Comparison of ENCODE assay signal across 8 mouse cellular contexts in the genomic region with DNA sequence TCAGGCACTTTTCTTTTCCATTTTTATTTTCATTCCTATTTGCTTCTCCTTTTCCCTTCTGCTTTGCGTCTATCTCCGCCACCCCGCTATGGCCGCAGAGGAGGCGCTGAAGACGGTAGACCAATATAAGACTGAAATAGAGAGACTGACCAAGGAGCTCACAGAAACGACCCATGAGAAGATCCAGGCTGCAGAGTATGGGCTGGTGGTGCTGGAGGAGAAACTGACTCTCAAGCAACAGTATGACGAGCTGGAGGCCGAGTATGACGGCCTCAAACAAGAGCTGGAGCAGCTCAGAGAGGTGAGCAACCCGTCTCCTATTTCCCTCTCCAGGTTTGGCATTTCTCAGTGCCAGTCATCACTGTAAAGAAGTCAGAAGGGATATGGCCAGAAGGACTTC. TPM values are rescaled to one million over a fixed set of nuclear protein-coding genes. Genes with fewer than 3 reads are reported as not detected.
DNase-seq lines count a peak whose midpoint lies in the region; ATAC-seq lines count a peak whose summit lies in the region.

No protein-coding gene starts in this region.

- peak overlapping the region; percentile 55 for H3K9ac ChIP-seq in lung, embryonic 15.5 days
- H3K9ac ChIP-seq in embryonic facial prominence, embryonic 14.5 days (ENCODE audit: low read depth, low read length): peak overlapping the region; percentile 68
- H3K9ac ChIP-seq in hindbrain, embryonic 15.5 days: peak overlapping the region; percentile 85

- WGBS in lung, embryonic 15.5 days: under 1% methylated on average over 11 of the region's 11 CpGs
- 1% methylated on average over 11 of the region's 11 CpGs for WGBS in embryonic facial prominence, embryonic 14.5 days
- WGBS in hindbrain, embryonic 15.5 days: under 1% methylated on average over 11 of the region's 11 CpGs
- 1% methylated on average over 11 of the region's 11 CpGs for WGBS in limb, embryonic 10.5 days

- H3K4me3 ChIP-seq in lung, embryonic 15.5 days: peak overlapping the region; percentile 65
- H3K4me3 ChIP-seq in embryonic facial prominence, embryonic 14.5 days (ENCODE audit: low read depth, low read length): peak overlapping the region; percentile 67
- H3K4me3 ChIP-seq in hindbrain, embryonic 15.5 days: peak overlapping the region; percentile 86
- H3K4me3 ChIP-seq in limb, embryonic 10.5 days: peak overlapping the region; percentile 64

- H3K27me3 ChIP-seq in lung, embryonic 15.5 days: 0 out of 2 replicates have a peak, but pooled peaks cover 6% of the 10 kb centered on the region
- H3K27me3 ChIP-seq in embryonic facial prominence, embryonic 14.5 days (replicated peaks; ENCODE audit: control insufficient read depth, insufficient read depth, low read length): no peaks in the 10 kb centered on the region
- H3K27me3 ChIP-seq in hindbrain, embryonic 15.5 days: no peaks in the 10 kb centered on the region
- H3K27me3 ChIP-seq in limb, embryonic 10.5 days (ENCODE audit: low read depth, poor library complexity, severe bottlenecking): no peaks in the 10 kb centered on the region

- ATAC-seq in lung, embryonic 15.5 days (ENCODE audit: borderline replicate concordance, extremely low read depth, low FRiP score, low TSS enrichment): peak; percentile 41; the same call in 1 of the 2 replicates
- ATAC-seq in activated CD4-positive, CD25-positive, alpha-beta regulatory T cell, adult 4 months: peak; percentile 19
- ATAC-seq in embryonic facial prominence, embryonic 14.5 days (ENCODE audit: low read depth): peak; percentile 31
- peak; percentile 43 for ATAC-seq in hindbrain, embryonic 15.5 days (ENCODE audit: low FRiP score, low read depth)

- H3K27ac ChIP-seq in lung, embryonic 15.5 days: peak overlapping the region; percentile 63
- H3K27ac ChIP-seq in embryonic facial prominence, embryonic 14.5 days (replicated peaks; ENCODE audit: low read depth, low read length): no peak overlapping the region; the same call in 1 of the 2 replicates
- peak overlapping the region; percentile 93 for H3K27ac ChIP-seq in hindbrain, embryonic 15.5 days (replicated peaks)
- H3K27ac ChIP-seq in limb, embryonic 10.5 days: peak overlapping the region; percentile 75

- H3K9me3 ChIP-seq in lung, embryonic 15.5 days: no peaks in the 10 kb centered on the region
- no peaks in the 10 kb centered on the region for H3K9me3 ChIP-seq in embryonic facial prominence, embryonic 14.5 days (ENCODE audit: control insufficient read depth, low read length)
- no peaks in the 10 kb centered on the region for H3K9me3 ChIP-seq in hindbrain, embryonic 15.5 days
- H3K9me3 ChIP-seq in limb, embryonic 10.5 days (replicated peaks): no peaks in the 10 kb centered on the region

- no peak for DNase-seq in lung, postnatal 4 days
- DNase-seq in embryonic facial prominence, embryonic 14.5 days (ENCODE audit: low spot score): peak; percentile 2
- DNase-seq in limb, embryonic 10.5 days (ENCODE audit: low spot score): no peak
- peak; percentile 3 for DNase-seq in naive thymus-derived CD4-positive, alpha-beta T cell, adult 2 months (ENCODE audit: low read depth)
- DNase-seq in spleen, adult 12 weeks (ENCODE audit: low spot score): no peak

- no peaks in the 10 kb centered on the region for H3K4me1 ChIP-seq in lung, embryonic 15.5 days
- peaks cover 5% of the 10 kb centered on the region; the same call in 1 of the 2 replicates for H3K4me1 ChIP-seq in embryonic facial prominence, embryonic 14.5 days (ENCODE audit: control insufficient read depth, insufficient read depth, low read length)
- H3K4me1 ChIP-seq in hindbrain, embryonic 15.5 days (replicated peaks): peaks cover 15% of the 10 kb centered on the region
- H3K4me1 ChIP-seq in limb, embryonic 10.5 days: peaks cover 11% of the 10 kb centered on the region

- no peaks in the 10 kb centered on the region for H3K36me3 ChIP-seq in lung, embryonic 15.5 days
- H3K36me3 ChIP-seq in embryonic facial prominence, embryonic 14.5 days (ENCODE audit: control insufficient read depth, insufficient read depth, low read length): no peaks in the 10 kb centered on the region
- H3K36me3 ChIP-seq in hindbrain, embryonic 15.5 days: no peaks in the 10 kb centered on the region
- H3K36me3 ChIP-seq in limb, embryonic 10.5 days: no peaks in the 10 kb centered on the region

- H3K4me2 ChIP-seq in lung, embryonic 15.5 days: peak overlapping the region; percentile 88
- H3K4me2 ChIP-seq in embryonic facial prominence, embryonic 14.5 days (ENCODE audit: low read depth, low read length): peak overlapping the region; percentile 89
- peak overlapping the region; percentile 76 for H3K4me2 ChIP-seq in hindbrain, embryonic 15.5 days

RNA-seq across cellular contexts. Expression of a gene that starts 0.7 kb away (rescaled TPM):
- 6.9 and 7.7 TPM in 2 replicates for polyA plus RNA-seq in lung, embryonic 15.5 days (2015; fragmentation: Nextera tagmentation; extraction: Ambion mirVana)
- polyA plus RNA-seq in activated CD4-positive, CD25-positive, alpha-beta regulatory T cell, adult 4 months (2017; shearing (Covaris generic)): 10 to 100 TPM in 1 of 2 experiments, 1 to 10 TPM in 1; 8.8 to 10.8 TPM
- polyA plus RNA-seq in embryonic facial prominence, embryonic 14.5 days (2014; fragmentation: Nextera tagmentation; extraction: Ambion mirVana): 3.2 and 4.6 TPM in 2 replicates
- polyA plus RNA-seq in hindbrain, embryonic 15.5 days (2015; fragmentation: Nextera tagmentation; extraction: Ambion mirVana): 44.9 and 45.4 TPM in 2 replicates
- 5.0 and 5.6 TPM in 2 replicates for polyA plus RNA-seq in limb, embryonic 10.5 days (2016; fragmentation: Nextera tagmentation; extraction: Ambion mirVana)

Comparison
In these comparisons a context has a peak if more than half of its experiments do, and no peak if none do; other contexts are left out.
1. DNase-seq: peak in embryonic facial prominence, embryonic 14.5 days (single experiment) and naive thymus-derived CD4-positive, alpha-beta T cell, adult 2 months (single experiment); none in lung, postnatal 4 days (0 of 2), limb, embryonic 10.5 days (single experiment) and spleen, adult 12 weeks (single experiment).
2. Peak in every context shown above with its lines, with median percentiles within 50 percentile points of each other: ATAC-seq, H3K4me2 ChIP-seq, H3K4me3 ChIP-seq and H3K9ac ChIP-seq.